Mouse (Mus musculus) neural tube, embryonic 14.5 days (tissue): ENCODE data around the gene Actrt2. TPM values are rescaled to one million over a fixed set of nuclear protein-coding genes. Genes with fewer than 3 reads are reported as not detected.

Experiments
- ATAC-seq: fragments of 200-750 bp; cut with Nextera tagmentation; 2 replicates; pipeline ENCODE4 v1.8.0; 2017; ENCODE audit warnings: low read depth, mild to moderate bottlenecking, moderate TSS enrichment, moderate library complexity
- H3K27ac ChIP-seq: fragments of 300-500 bp; sonication (generic); 2 replicates; pipeline ENCODE4 v1.5.1; 2014; ENCODE audit warnings: low read depth, mild to moderate bottlenecking, control low read depth, low read length, moderate library complexity, mixed read lengths
- H3K27me3 ChIP-seq: fragments of 300-500 bp; sonication (generic); 2 replicates; pipeline ENCODE4 v1.6.1; 2014; ENCODE audit warnings: low read length; ENCODE audit not compliant: control insufficient read depth, insufficient read depth
- H3K36me3 ChIP-seq: fragments of 300-500 bp; sonication (generic); 2 replicates; pipeline ENCODE4 v1.6.1; 2014; ENCODE audit warnings: low read length, mixed read lengths; ENCODE audit not compliant: control insufficient read depth, insufficient read depth
- H3K4me1 ChIP-seq: fragments of 300-500 bp; sonication (generic); 2 replicates; pipeline ENCODE4 v1.6.1; 2014; ENCODE audit warnings: low read length; ENCODE audit not compliant: control insufficient read depth, insufficient read depth
- H3K4me2 ChIP-seq: fragments of 300-500 bp; sonication (generic); 2 replicates; pipeline ENCODE4 v1.6.1; 2014; ENCODE audit warnings: mild to moderate bottlenecking, low read depth, low read length, control low read depth
- H3K4me3 ChIP-seq: fragments of 300-500 bp; sonication (generic); 2 replicates; pipeline ENCODE4 v1.5.1; 2014; ENCODE audit warnings: low read depth, low read length, control low read depth, mixed read lengths
- H3K9ac ChIP-seq: fragments of 300-500 bp; sonication (generic); replicated peaks from 2 replicates; pipeline ENCODE4 v1.6.1; 2014; ENCODE audit warnings: low read depth, mild to moderate bottlenecking, control low read depth, low read length, mixed read lengths
- H3K9me3 ChIP-seq: fragments of 300-500 bp; sonication (generic); 2 replicates; pipeline ENCODE4 v1.6.1; 2016; ENCODE audit warnings: low read length; ENCODE audit not compliant: control insufficient read depth
- WGBS: fragments of 180-500 bp; shearing (Covaris S2); extraction: QIAGEN DNeasy Blood & Tissue Kit; methylation state at CpG from one replicate; pipeline ENCODE4 v1.1.7; 2014; 5-methylcytosine and 5-hydroxymethylcytosine counted together
- polyA plus RNA-seq: library from polyadenylated mRNA; unstranded; fragments of >200 nt; fragmentation: Nextera tagmentation; extraction: Ambion mirVana; gene quantifications from 2 replicates; pipeline ENCODE4 v1.2.1, GENCODE M21; 2014

Actrt2 gene
- polyA plus RNA-seq, 1 experiment from 2014 or later, result not detected

DNA sequence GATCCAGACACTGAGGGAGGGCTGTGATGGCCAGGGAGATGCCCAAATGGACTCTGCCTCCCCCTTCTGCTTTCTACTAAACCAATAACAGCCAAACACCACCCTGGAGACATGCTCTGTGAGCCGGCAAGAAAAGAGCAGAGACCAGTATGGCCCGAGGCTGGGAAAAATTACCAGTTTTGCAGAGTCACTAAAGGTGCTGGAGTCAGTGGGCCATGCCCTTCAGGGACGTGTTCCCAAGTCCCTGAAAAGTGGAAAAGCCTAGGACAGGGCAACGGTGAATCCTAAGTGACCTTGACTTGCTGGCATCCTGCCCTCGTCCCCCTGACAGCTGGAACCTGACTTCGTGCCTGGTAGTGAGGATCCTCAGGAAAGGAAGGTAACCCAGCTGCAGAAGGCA lies 25.2 kb downstream of the Actrt2 start:
- H3K9me3 ChIP-seq, result no peaks in the 10 kb centered on the region
- no peak overlapping the region for H3K4me3 ChIP-seq
- WGBS, result 5% methylated on average over 6 of the region's 6 CpGs
- no peak overlapping the region for H3K4me2 ChIP-seq
- peaks cover 39% of the 10 kb centered on the region for H3K27me3 ChIP-seq
- H3K4me1 ChIP-seq, result peaks cover 3% of the 10 kb centered on the region; the same call in 1 of the 2 replicates
- no peaks in the 10 kb centered on the region for H3K36me3 ChIP-seq
- H3K9ac ChIP-seq, result no peak overlapping the region
- ATAC-seq, result no peak
- no peak overlapping the region for H3K27ac ChIP-seq

- ATAC-seq, result no peak
- peaks cover 39% of the 10 kb centered on the region for H3K27me3 ChIP-seq
- H3K4me3 ChIP-seq, result no peak overlapping the region
- H3K4me1 ChIP-seq, result peaks cover 9% of the 10 kb centered on the region; the same call in 1 of the 2 replicates
- no peak overlapping the region for H3K27ac ChIP-seq
- H3K9ac ChIP-seq, result no peak overlapping the region
- no peak overlapping the region for H3K4me2 ChIP-seq
- H3K36me3 ChIP-seq, result no peaks in the 10 kb centered on the region
- H3K9me3 ChIP-seq, result no peaks in the 10 kb centered on the region
- 4% methylated on average over 32 of the region's 32 CpGs for WGBS
Measured at GRCm38 (mm10) chr4:154641296-154642110, 26.2 kb downstream of the Actrt2 start.

- Histone ChIP-seq H3K9ac (no peak overlapping the region), H3K9me3 (no peaks in the 10 kb centered on the region), H3K27me3 (peaks cover 47% of the 10 kb centered on the region), H3K27ac (no peak overlapping the region), H3K4me2 (no peak overlapping the region), H3K4me3 (no peak overlapping the region), H3K36me3 (no peaks in the 10 kb centered on the region), H3K4me1 (peaks cover 10% of the 10 kb centered on the region; the same call in 1 of the 2 replicates)
- WGBS, result 3% methylated on average over 20 of the region's 20 CpGs
- ATAC-seq, result no peak
Measured at GRCm38 (mm10) chr4:154640443-154641295, 27.0 kb downstream of the Actrt2 start.

DNA sequence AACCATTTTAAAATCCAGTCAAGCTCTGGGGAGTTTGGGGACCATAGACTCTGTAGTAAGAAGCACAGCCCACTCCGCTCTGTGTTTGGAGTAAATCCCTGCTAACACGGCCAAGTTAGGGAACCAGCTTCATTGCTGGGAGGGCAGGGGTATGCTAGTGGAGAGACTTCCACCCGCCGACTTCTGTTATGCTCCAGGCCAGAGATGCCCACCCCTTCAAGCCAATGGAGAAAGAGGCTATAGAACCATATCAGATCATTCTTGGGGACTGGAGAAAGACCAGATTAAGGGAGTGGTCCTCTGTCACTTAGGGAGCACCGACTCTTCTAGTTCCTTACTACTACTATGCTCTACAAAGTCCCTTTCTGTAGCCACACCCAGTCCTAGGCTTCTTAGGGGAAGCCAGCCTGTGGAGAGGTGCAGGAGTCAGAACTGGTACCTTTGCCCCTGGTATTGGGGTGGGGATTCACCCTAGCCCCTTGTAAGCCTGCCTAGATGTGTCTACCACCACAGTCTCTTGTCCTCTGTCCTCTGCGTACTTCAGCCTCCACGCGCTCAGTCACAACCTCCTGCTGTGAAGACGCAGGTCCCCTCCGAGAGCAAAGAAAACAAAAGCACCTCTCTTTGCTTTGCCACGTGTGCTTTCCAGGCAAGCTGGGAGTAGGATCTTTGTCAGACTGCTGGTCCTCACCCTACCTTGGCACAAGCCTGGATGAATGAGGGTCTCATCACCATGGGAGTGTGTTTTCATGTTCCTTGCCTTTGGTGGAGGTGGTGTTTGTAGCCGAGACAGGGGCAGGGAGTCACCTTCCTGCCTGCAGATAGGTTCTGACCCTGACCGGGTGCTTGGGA lies 27.9 kb downstream of the Actrt2 start:
- no peaks in the 10 kb centered on the region for H3K36me3 ChIP-seq
- no peak overlapping the region for H3K9ac ChIP-seq
- H3K9me3 ChIP-seq, result no peaks in the 10 kb centered on the region
- ATAC-seq, result no peak
- no peak overlapping the region for H3K4me2 ChIP-seq
- 7% methylated on average over 13 of the region's 13 CpGs for WGBS
- peaks cover 10% of the 10 kb centered on the region; the same call in 1 of the 2 replicates for H3K4me1 ChIP-seq
- peaks cover 47% of the 10 kb centered on the region for H3K27me3 ChIP-seq
- H3K27ac ChIP-seq, result no peak overlapping the region
- H3K4me3 ChIP-seq, result no peak overlapping the region

DNA sequence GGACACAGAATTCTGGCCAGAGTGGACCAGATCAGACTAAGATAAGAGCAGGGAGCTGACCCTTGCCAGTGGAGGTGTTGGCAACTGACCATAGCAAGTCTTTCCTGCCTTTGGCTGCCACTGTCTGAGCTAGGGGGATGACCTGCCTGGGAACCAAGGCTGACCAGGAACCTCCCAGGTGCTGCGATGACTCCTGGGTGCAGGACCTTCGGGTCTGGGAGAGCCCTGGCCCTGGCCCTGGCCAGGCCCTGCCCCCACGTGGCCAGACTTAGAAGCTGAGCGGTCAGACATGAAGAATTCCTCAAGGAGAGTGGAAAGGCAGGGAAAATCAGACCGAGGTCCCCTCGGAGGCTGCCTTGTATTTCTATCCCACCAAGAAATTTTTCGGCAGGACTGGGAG lies 28.5 kb downstream of the Actrt2 start:
- Histone ChIP-seq H3K27me3 (peaks cover 46% of the 10 kb centered on the region), H3K4me1 (peaks cover 10% of the 10 kb centered on the region; the same call in 1 of the 2 replicates), H3K36me3 (no peaks in the 10 kb centered on the region), H3K4me3 (no peak overlapping the region), H3K27ac (no peak overlapping the region), H3K4me2 (no peak overlapping the region), H3K9ac (no peak overlapping the region), H3K9me3 (no peaks in the 10 kb centered on the region)
- WGBS, result 2% methylated on average over 7 of the region's 7 CpGs
- no peak for ATAC-seq

DNA sequence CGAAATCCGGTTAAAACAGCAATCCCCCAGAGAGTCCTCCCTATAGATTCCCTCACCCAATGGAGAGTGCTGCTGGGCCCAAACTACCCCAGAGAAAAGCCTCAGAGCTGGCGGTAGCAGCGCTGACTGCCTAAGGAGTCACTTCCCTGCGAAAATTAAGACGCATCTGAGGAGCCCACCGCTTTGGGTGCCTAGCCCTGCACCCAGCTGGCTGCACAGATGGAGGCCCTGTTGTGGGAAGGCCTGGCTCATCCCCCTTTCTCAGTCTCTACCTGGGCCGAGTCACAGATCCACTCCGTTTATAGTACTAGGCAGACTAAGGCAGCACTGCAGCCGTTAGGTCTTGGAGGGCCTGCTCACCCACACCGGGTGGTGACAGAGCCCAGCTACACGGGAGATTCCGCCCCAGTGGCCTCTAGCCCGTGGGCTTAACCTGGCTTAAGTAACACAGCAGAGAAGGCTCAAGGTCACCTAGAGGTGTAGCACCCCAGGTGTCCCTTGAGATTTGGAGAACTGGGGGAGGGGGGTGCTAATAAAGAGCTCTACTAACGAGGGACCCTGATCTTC lies 29.3 kb downstream of the Actrt2 start:
- no peaks in the 10 kb centered on the region for H3K36me3 ChIP-seq
- peaks cover 44% of the 10 kb centered on the region for H3K27me3 ChIP-seq
- ATAC-seq, result no peak
- H3K4me2 ChIP-seq, result peak overlapping the region; percentile 50; the same call in 1 of the 2 replicates
- H3K4me1 ChIP-seq, result peaks cover 10% of the 10 kb centered on the region; the same call in 1 of the 2 replicates
- no peaks in the 10 kb centered on the region for H3K9me3 ChIP-seq
- H3K27ac ChIP-seq, result no peak overlapping the region
- no peak overlapping the region for H3K9ac ChIP-seq
- 7% methylated on average over 15 of the region's 15 CpGs for whole genome bisulfite sequencing
- H3K4me3 ChIP-seq, result peak overlapping the region; percentile 36; the same call in 1 of the 2 replicates

- WGBS, result 1% methylated on average over 52 of the region's 73 CpGs
Measured at GRCm38 (mm10) chr4:154637468-154638319, 30.0 kb downstream of the Actrt2 start.

More at GRCm38 (mm10) chr4:154637468-154638319, 30.0 kb downstream of the Actrt2 start:
- Histone ChIP-seq H3K9me3 (no peaks in the 10 kb centered on the region), H3K4me2 (peak overlapping the region; percentile 50), H3K4me1 (peaks cover 10% of the 10 kb centered on the region; the same call in 1 of the 2 replicates), H3K9ac (peak overlapping the region; percentile 50), H3K27me3 (peaks cover 44% of the 10 kb centered on the region), H3K27ac (peak overlapping the region; percentile 34; the same call in 1 of the 2 replicates), H3K4me3 (peak overlapping the region; percentile 36), H3K36me3 (no peaks in the 10 kb centered on the region)
- no peak for ATAC-seq
